Mouse (Mus musculus): ENCODE measurements around the gene Arl6. TPM values are rescaled to one million over a fixed set of nuclear protein-coding genes. Genes with fewer than 3 reads are reported as not detected.
A peak's percentile ranks its signal among the peaks of the same experiment; 100 is the strongest.

Arl6 gene
- polyA plus RNA-seq, 1 experiment from 2014 or later, result 31.2 TPM

GRCm38 (mm10) chr16:59621554-59621953 lies 17.6 kb downstream of the Arl6 start:
- Histone ChIP-seq H3K27me3 (ENCODE audit: control insufficient read depth, insufficient read depth, low read length) (no peaks in the 10 kb centered on the region), H3K4me2 (replicated peaks; ENCODE audit: low read depth, low read length) (no peak overlapping the region), H3K36me3 (ENCODE audit: control insufficient read depth, insufficient read depth, low read length) (no peaks in the 10 kb centered on the region), H3K4me1 (ENCODE audit: control insufficient read depth, insufficient read depth, low read length) (no peaks in the 10 kb centered on the region), H3K4me3 (ENCODE audit: low read depth, low read length) (no peak overlapping the region), H3K9ac (replicated peaks; ENCODE audit: low read depth, low read length) (no peak overlapping the region), H3K9me3 (ENCODE audit: control insufficient read depth, low read depth, low read length) (no peaks in the 10 kb centered on the region), H3K27ac (ENCODE audit: low read length) (no peak overlapping the region)
- WGBS, result 91% methylated on average over 2 of the region's 2 CpGs
- no peak for ATAC-seq (ENCODE audit: insufficient number of reproducible peaks, insufficient read depth, low FRiP score, low read depth)

GRCm38 (mm10) chr16:59617167-59617566 lies 22.0 kb downstream of the Arl6 start:
- H3K27ac ChIP-seq (ENCODE audit: low read length), result no peak overlapping the region
- no peak overlapping the region for H3K4me3 ChIP-seq (ENCODE audit: low read depth, low read length)
- WGBS, result 28% methylated on average over 3 of the region's 3 CpGs
- no peaks in the 10 kb centered on the region for H3K27me3 ChIP-seq (ENCODE audit: control insufficient read depth, insufficient read depth, low read length)
- ATAC-seq (ENCODE audit: insufficient number of reproducible peaks, insufficient read depth, low FRiP score, low read depth), result peak; percentile 49; the same call in 1 of the 2 replicates
- no peaks in the 10 kb centered on the region for H3K9me3 ChIP-seq (ENCODE audit: control insufficient read depth, low read depth, low read length)
- H3K36me3 ChIP-seq (ENCODE audit: control insufficient read depth, insufficient read depth, low read length), result no peaks in the 10 kb centered on the region
- no peak overlapping the region for H3K9ac ChIP-seq (replicated peaks; ENCODE audit: low read depth, low read length)
- no peaks in the 10 kb centered on the region for H3K4me1 ChIP-seq (ENCODE audit: control insufficient read depth, insufficient read depth, low read length)
- no peak overlapping the region for H3K4me2 ChIP-seq (replicated peaks; ENCODE audit: low read depth, low read length)

- no peak overlapping the region for H3K27ac ChIP-seq (ENCODE audit: low read length)
- H3K36me3 ChIP-seq (ENCODE audit: control insufficient read depth, insufficient read depth, low read length), result no peaks in the 10 kb centered on the region
- no peak overlapping the region for H3K4me3 ChIP-seq (ENCODE audit: low read depth, low read length)
- H3K4me1 ChIP-seq (ENCODE audit: control insufficient read depth, insufficient read depth, low read length), result no peaks in the 10 kb centered on the region
- H3K9me3 ChIP-seq (ENCODE audit: control insufficient read depth, low read depth, low read length), result no peaks in the 10 kb centered on the region
- no peaks in the 10 kb centered on the region for H3K27me3 ChIP-seq (ENCODE audit: control insufficient read depth, insufficient read depth, low read length)
- WGBS, result 73% methylated on average over 3 of the region's 3 CpGs
- no peak for ATAC-seq (ENCODE audit: insufficient number of reproducible peaks, insufficient read depth, low FRiP score, low read depth)
- no peak overlapping the region for H3K4me2 ChIP-seq (replicated peaks; ENCODE audit: low read depth, low read length)
- no peak overlapping the region for H3K9ac ChIP-seq (replicated peaks; ENCODE audit: low read depth, low read length)
These were observed 23.5 kb downstream of the Arl6 start for GRCm38 (mm10) chr16:59615675-59616074.

- Histone ChIP-seq H3K36me3 (ENCODE audit: control insufficient read depth, insufficient read depth, low read length) (no peaks in the 10 kb centered on the region), H3K9me3 (ENCODE audit: control insufficient read depth, low read depth, low read length) (no peaks in the 10 kb centered on the region), H3K4me2 (replicated peaks; ENCODE audit: low read depth, low read length) (no peak overlapping the region), H3K4me3 (ENCODE audit: low read depth, low read length) (no peak overlapping the region), H3K4me1 (ENCODE audit: control insufficient read depth, insufficient read depth, low read length) (no peaks in the 10 kb centered on the region), H3K27ac (ENCODE audit: low read length) (no peak overlapping the region), H3K27me3 (ENCODE audit: control insufficient read depth, insufficient read depth, low read length) (no peaks in the 10 kb centered on the region), H3K9ac (replicated peaks; ENCODE audit: low read depth, low read length) (no peak overlapping the region)
- 97% methylated on average over 1 of the region's 1 CpGs for WGBS
- no peak for ATAC-seq (ENCODE audit: insufficient number of reproducible peaks, insufficient read depth, low FRiP score, low read depth)
These were observed 28.4 kb downstream of the Arl6 start for GRCm38 (mm10) chr16:59610750-59611149.

- Histone ChIP-seq H3K27ac (ENCODE audit: low read length) (no peak overlapping the region), H3K27me3 (ENCODE audit: control insufficient read depth, insufficient read depth, low read length) (no peaks in the 10 kb centered on the region), H3K4me3 (ENCODE audit: low read depth, low read length) (no peak overlapping the region), H3K9me3 (ENCODE audit: control insufficient read depth, low read depth, low read length) (no peaks in the 10 kb centered on the region), H3K4me2 (replicated peaks; ENCODE audit: low read depth, low read length) (no peak overlapping the region), H3K36me3 (ENCODE audit: control insufficient read depth, insufficient read depth, low read length) (no peaks in the 10 kb centered on the region), H3K9ac (replicated peaks; ENCODE audit: low read depth, low read length) (no peak overlapping the region), H3K4me1 (ENCODE audit: control insufficient read depth, insufficient read depth, low read length) (peaks cover 4% of the 10 kb centered on the region; the same call in 1 of the 2 replicates)
- 59% methylated on average over 15 of the region's 15 CpGs for WGBS
- no peak for ATAC-seq (ENCODE audit: insufficient number of reproducible peaks, insufficient read depth, low FRiP score, low read depth)
These were observed 35.0 kb downstream of the Arl6 start for GRCm38 (mm10) chr16:59604078-59604781.

- Histone ChIP-seq H3K9ac (replicated peaks; ENCODE audit: low read depth, low read length) (peak within 1 kb of the TSS; percentile 78), H3K9me3 (ENCODE audit: control insufficient read depth, low read depth, low read length) (no peaks in the 10 kb centered on the region), H3K36me3 (ENCODE audit: control insufficient read depth, insufficient read depth, low read length) (no peaks in the 10 kb centered on the region), H3K27me3 (ENCODE audit: control insufficient read depth, insufficient read depth, low read length) (no peaks in the 10 kb centered on the region), H3K4me3 (ENCODE audit: low read depth, low read length) (peak within 1 kb of the TSS; percentile 70), H3K27ac (ENCODE audit: low read length) (peak within 1 kb of the TSS; percentile 86), H3K4me1 (ENCODE audit: control insufficient read depth, insufficient read depth, low read length) (peaks cover 5% of the 10 kb centered on the region; the same call in 1 of the 2 replicates), H3K4me2 (replicated peaks; ENCODE audit: low read depth, low read length) (peak within 1 kb of the TSS; percentile 53)
- peak; percentile 97 for ATAC-seq (ENCODE audit: insufficient number of reproducible peaks, insufficient read depth, low FRiP score, low read depth)
- WGBS, result under 1% methylated on average over 88 of the region's 90 CpGs
These were observed 38.6 kb downstream of the Arl6 start, which contains the start of gene Crybg3 for GRCm38 (mm10) chr16:59600311-59601251. TSS of gene Crybg3 (minus strand) at chr16:59600979.

- no peak overlapping the region for H3K9ac ChIP-seq (replicated peaks; ENCODE audit: low read depth, low read length)
- H3K4me1 ChIP-seq (ENCODE audit: control insufficient read depth, insufficient read depth, low read length), result peaks cover 5% of the 10 kb centered on the region; the same call in 1 of the 2 replicates
- H3K4me3 ChIP-seq (ENCODE audit: low read depth, low read length), result peak overlapping the region; percentile 70
- WGBS, result 21% methylated on average over 17 of the region's 17 CpGs
- H3K36me3 ChIP-seq (ENCODE audit: control insufficient read depth, insufficient read depth, low read length), result no peaks in the 10 kb centered on the region
- H3K27ac ChIP-seq (ENCODE audit: low read length), result peak overlapping the region; percentile 33; the same call in 1 of the 2 replicates
- H3K4me2 ChIP-seq (replicated peaks; ENCODE audit: low read depth, low read length), result peak overlapping the region; percentile 53
- no peak for ATAC-seq (ENCODE audit: insufficient number of reproducible peaks, insufficient read depth, low FRiP score, low read depth)
- no peaks in the 10 kb centered on the region for H3K27me3 ChIP-seq (ENCODE audit: control insufficient read depth, insufficient read depth, low read length)
- no peaks in the 10 kb centered on the region for H3K9me3 ChIP-seq (ENCODE audit: control insufficient read depth, low read depth, low read length)
These were observed 39.6 kb downstream of the Arl6 start for GRCm38 (mm10) chr16:59599411-59600265.

GRCm38 (mm10) chr16:59598997-59599396 lies 40.2 kb downstream of the Arl6 start:
- Histone ChIP-seq H3K4me2 (replicated peaks; ENCODE audit: low read depth, low read length) (peak overlapping the region; percentile 53), H3K36me3 (ENCODE audit: control insufficient read depth, insufficient read depth, low read length) (no peaks in the 10 kb centered on the region), H3K4me3 (ENCODE audit: low read depth, low read length) (peak overlapping the region; percentile 70; the same call in 1 of the 2 replicates), H3K9ac (replicated peaks; ENCODE audit: low read depth, low read length) (no peak overlapping the region), H3K4me1 (ENCODE audit: control insufficient read depth, insufficient read depth, low read length) (peaks cover 5% of the 10 kb centered on the region; the same call in 1 of the 2 replicates), H3K9me3 (ENCODE audit: control insufficient read depth, low read depth, low read length) (no peaks in the 10 kb centered on the region), H3K27me3 (ENCODE audit: control insufficient read depth, insufficient read depth, low read length) (no peaks in the 10 kb centered on the region), H3K27ac (ENCODE audit: low read length) (no peak overlapping the region; the same call in 1 of the 2 replicates)
- ATAC-seq (ENCODE audit: insufficient number of reproducible peaks, insufficient read depth, low FRiP score, low read depth), result no peak
- WGBS, result 41% methylated on average over 4 of the region's 4 CpGs
